Mouse (Mus musculus): ENCODE results near the gene Tmem44. TPM values are rescaled to one million over a fixed set of nuclear protein-coding genes. Genes with fewer than 3 reads are reported as not detected.

Tmem44 gene
- polyA plus RNA-seq, 1 experiment: 3.1 TPM

DNA sequence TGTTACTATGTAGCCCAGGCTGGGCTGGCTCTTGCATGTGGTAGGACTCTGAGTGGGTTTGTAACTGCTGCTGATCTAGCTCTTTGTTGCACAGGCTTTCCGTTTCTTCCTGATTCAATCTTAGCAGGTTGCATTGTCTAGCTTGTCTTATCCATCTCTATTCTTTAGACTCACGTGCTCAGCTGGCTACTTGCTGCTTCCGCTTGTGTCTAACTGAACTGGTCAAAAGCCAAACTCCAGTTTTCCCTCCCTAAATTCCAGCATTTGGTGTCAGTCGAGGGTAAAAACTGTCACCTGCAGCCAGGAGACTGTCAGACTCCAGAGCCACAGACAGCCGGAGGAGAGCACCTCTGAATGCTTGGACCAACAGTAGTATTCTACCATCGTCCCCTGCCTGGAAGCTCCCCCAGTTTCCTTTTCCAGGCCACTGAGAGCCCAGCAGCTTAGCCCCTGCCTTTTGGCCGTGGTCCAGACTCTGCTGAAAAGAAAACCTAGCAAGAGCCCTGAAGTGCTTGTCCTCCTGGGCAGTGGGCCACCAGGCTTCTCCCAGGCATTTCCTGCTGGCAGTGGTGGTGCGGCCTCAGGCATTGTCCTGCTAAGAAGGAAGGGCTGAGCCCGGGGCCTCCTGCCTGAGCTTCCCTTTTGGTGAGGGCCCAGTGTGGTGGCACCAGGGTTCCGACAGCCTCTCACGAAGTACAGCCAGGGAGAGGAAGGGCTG is 2.1 kb upstream of the Tmem44 start:
- no peaks in the 10 kb centered on the region for H3K27me3 ChIP-seq (ENCODE audit: control insufficient read depth, insufficient read depth, low read length)
- TF ChIP-seq POLR2A (IDR thresholded peaks at IDR 0.05; ENCODE audit: control insufficient read depth, extremely low read depth, insufficient read depth, low read length, poor library complexity) (no peak), CTCF (IDR thresholded peaks at IDR 0.05; ENCODE audit: borderline replicate concordance, control insufficient read depth, extremely low read depth, insufficient read depth, low read length, poor library complexity) (no peak)
- no peak overlapping the region for H3K27ac ChIP-seq (ENCODE audit: control insufficient read depth, insufficient read depth, low read length)
- DNase-seq: no peak
- WGBS: 52% methylated on average over 11 of the region's 11 CpGs
- H3K4me1 ChIP-seq (replicated peaks; ENCODE audit: control insufficient read depth, insufficient read depth, low read length): peaks cover 4% of the 10 kb centered on the region
- H3K4me3 ChIP-seq (ENCODE audit: control insufficient read depth, insufficient read depth, low read length): no peak overlapping the region
- H3K36me3 ChIP-seq (ENCODE audit: control insufficient read depth, insufficient read depth, low read length): no peaks in the 10 kb centered on the region

- peak overlapping the region; percentile 61 for H3K4me3 ChIP-seq (ENCODE audit: control insufficient read depth, insufficient read depth, low read length)
- no peaks in the 10 kb centered on the region for H3K27me3 ChIP-seq (ENCODE audit: control insufficient read depth, insufficient read depth, low read length)
- no peaks in the 10 kb centered on the region for H3K36me3 ChIP-seq (ENCODE audit: control insufficient read depth, insufficient read depth, low read length)
- H3K27ac ChIP-seq (ENCODE audit: control insufficient read depth, insufficient read depth, low read length): no peak overlapping the region
- DNase-seq: peak; percentile 74
- TF ChIP-seq POLR2A (IDR thresholded peaks at IDR 0.05; ENCODE audit: control insufficient read depth, extremely low read depth, insufficient read depth, low read length, poor library complexity) (no peak), CTCF (IDR thresholded peaks at IDR 0.05; ENCODE audit: borderline replicate concordance, control insufficient read depth, extremely low read depth, insufficient read depth, low read length, poor library complexity) (peak; percentile 98)
- H3K4me1 ChIP-seq (replicated peaks; ENCODE audit: control insufficient read depth, insufficient read depth, low read length): peaks cover 4% of the 10 kb centered on the region
- WGBS: 2% methylated on average over 63 of the region's 63 CpGs
Measured at GRCm38 (mm10) chr16:30549966-30550747, 485 bp downstream of the Tmem44 start.

- 94% methylated on average over 7 of the region's 7 CpGs for WGBS
- Histone ChIP-seq H3K4me3 (ENCODE audit: control insufficient read depth, insufficient read depth, low read length) (no peak overlapping the region), H3K36me3 (ENCODE audit: control insufficient read depth, insufficient read depth, low read length) (no peaks in the 10 kb centered on the region), H3K27ac (ENCODE audit: control insufficient read depth, insufficient read depth, low read length) (no peak overlapping the region), H3K4me1 (replicated peaks; ENCODE audit: control insufficient read depth, insufficient read depth, low read length) (peaks cover 4% of the 10 kb centered on the region), H3K27me3 (ENCODE audit: control insufficient read depth, insufficient read depth, low read length) (no peaks in the 10 kb centered on the region)
- TF ChIP-seq POLR2A (IDR thresholded peaks at IDR 0.05; ENCODE audit: control insufficient read depth, extremely low read depth, insufficient read depth, low read length, poor library complexity) (no peak), CTCF (IDR thresholded peaks at IDR 0.05; ENCODE audit: borderline replicate concordance, control insufficient read depth, extremely low read depth, insufficient read depth, low read length, poor library complexity) (no peak)
- DNase-seq: no peak
Measured at GRCm38 (mm10) chr16:30549516-30549915, 1.1 kb downstream of the Tmem44 start.

GRCm38 (mm10) chr16:30548291-30548690 is 2.4 kb downstream of the Tmem44 start:
- TF ChIP-seq CTCF (IDR thresholded peaks at IDR 0.05; ENCODE audit: borderline replicate concordance, control insufficient read depth, extremely low read depth, insufficient read depth, low read length, poor library complexity) (no peak), POLR2A (IDR thresholded peaks at IDR 0.05; ENCODE audit: control insufficient read depth, extremely low read depth, insufficient read depth, low read length, poor library complexity) (no peak)
- no peak overlapping the region for H3K4me3 ChIP-seq (ENCODE audit: control insufficient read depth, insufficient read depth, low read length)
- peaks cover 4% of the 10 kb centered on the region for H3K4me1 ChIP-seq (replicated peaks; ENCODE audit: control insufficient read depth, insufficient read depth, low read length)
- no peaks in the 10 kb centered on the region for H3K36me3 ChIP-seq (ENCODE audit: control insufficient read depth, insufficient read depth, low read length)
- no peak for DNase-seq
- H3K27ac ChIP-seq (ENCODE audit: control insufficient read depth, insufficient read depth, low read length): no peak overlapping the region
- no peaks in the 10 kb centered on the region for H3K27me3 ChIP-seq (ENCODE audit: control insufficient read depth, insufficient read depth, low read length)
- 92% methylated on average over 5 of the region's 5 CpGs for WGBS

- no peak for TF ChIP-seq POLR2A (IDR thresholded peaks at IDR 0.05; ENCODE audit: control insufficient read depth, extremely low read depth, insufficient read depth, low read length, poor library complexity)
- TF ChIP-seq CTCF (IDR thresholded peaks at IDR 0.05; ENCODE audit: borderline replicate concordance, control insufficient read depth, extremely low read depth, insufficient read depth, low read length, poor library complexity): no peak
- H3K27me3 ChIP-seq (ENCODE audit: control insufficient read depth, insufficient read depth, low read length): no peaks in the 10 kb centered on the region
Measured at GRCm38 (mm10) chr16:30544693-30545092, 5.9 kb downstream of the Tmem44 start.

GRCm38 (mm10) chr16:30543386-30543785 is 7.3 kb downstream of the Tmem44 start:
- no peak overlapping the region for H3K4me3 ChIP-seq (ENCODE audit: control insufficient read depth, insufficient read depth, low read length)
- DNase-seq: no peak
- TF ChIP-seq CTCF (IDR thresholded peaks at IDR 0.05; ENCODE audit: borderline replicate concordance, control insufficient read depth, extremely low read depth, insufficient read depth, low read length, poor library complexity) (no peak), POLR2A (IDR thresholded peaks at IDR 0.05; ENCODE audit: control insufficient read depth, extremely low read depth, insufficient read depth, low read length, poor library complexity) (no peak)
- no peaks in the 10 kb centered on the region for H3K36me3 ChIP-seq (ENCODE audit: control insufficient read depth, insufficient read depth, low read length)
- WGBS: 97% methylated on average over 9 of the region's 9 CpGs
- H3K27me3 ChIP-seq (ENCODE audit: control insufficient read depth, insufficient read depth, low read length): no peaks in the 10 kb centered on the region
- H3K27ac ChIP-seq (ENCODE audit: control insufficient read depth, insufficient read depth, low read length): no peak overlapping the region
- no peaks in the 10 kb centered on the region for H3K4me1 ChIP-seq (replicated peaks; ENCODE audit: control insufficient read depth, insufficient read depth, low read length)

More at GRCm38 (mm10) chr16:30544693-30545092, 5.9 kb downstream of the Tmem44 start:
- no peaks in the 10 kb centered on the region for H3K36me3 ChIP-seq (ENCODE audit: control insufficient read depth, insufficient read depth, low read length)
- DNase-seq: no peak
- H3K4me1 ChIP-seq (replicated peaks; ENCODE audit: control insufficient read depth, insufficient read depth, low read length): no peaks in the 10 kb centered on the region
- H3K4me3 ChIP-seq (ENCODE audit: control insufficient read depth, insufficient read depth, low read length): no peak overlapping the region
- WGBS: 80% methylated on average over 4 of the region's 4 CpGs
- no peak overlapping the region for H3K27ac ChIP-seq (ENCODE audit: control insufficient read depth, insufficient read depth, low read length)

All from thymus, adult 2 months (tissue).